Mouse (Mus musculus) neural tube, embryonic 14.5 days (tissue): Measurements from ENCODE around the gene Sufu. TPM values are rescaled to one million over a fixed set of nuclear protein-coding genes. Genes with fewer than 3 reads are reported as not detected.

ENCODE experiments used
- ATAC-seq: fragments of 200-750 bp; cut with Nextera tagmentation; 2 replicates; pipeline ENCODE4 v1.8.0; 2017; ENCODE audit warnings: low read depth, mild to moderate bottlenecking, moderate TSS enrichment, moderate library complexity
- H3K27ac ChIP-seq: fragments of 300-500 bp; sonication (generic); 2 replicates; pipeline ENCODE4 v1.5.1; 2014; ENCODE audit warnings: low read depth, mild to moderate bottlenecking, control low read depth, low read length, moderate library complexity, mixed read lengths
- H3K27me3 ChIP-seq: fragments of 300-500 bp; sonication (generic); 2 replicates; pipeline ENCODE4 v1.6.1; 2014; ENCODE audit warnings: low read length; ENCODE audit not compliant: control insufficient read depth, insufficient read depth
- H3K36me3 ChIP-seq: fragments of 300-500 bp; sonication (generic); 2 replicates; pipeline ENCODE4 v1.6.1; 2014; ENCODE audit warnings: low read length, mixed read lengths; ENCODE audit not compliant: control insufficient read depth, insufficient read depth
- H3K4me1 ChIP-seq: fragments of 300-500 bp; sonication (generic); 2 replicates; pipeline ENCODE4 v1.6.1; 2014; ENCODE audit warnings: low read length; ENCODE audit not compliant: control insufficient read depth, insufficient read depth
- H3K4me2 ChIP-seq: fragments of 300-500 bp; sonication (generic); 2 replicates; pipeline ENCODE4 v1.6.1; 2014; ENCODE audit warnings: mild to moderate bottlenecking, low read depth, low read length, control low read depth
- H3K4me3 ChIP-seq: fragments of 300-500 bp; sonication (generic); 2 replicates; pipeline ENCODE4 v1.5.1; 2014; ENCODE audit warnings: low read depth, low read length, control low read depth, mixed read lengths
- H3K9ac ChIP-seq: fragments of 300-500 bp; sonication (generic); replicated peaks from 2 replicates; pipeline ENCODE4 v1.6.1; 2014; ENCODE audit warnings: low read depth, mild to moderate bottlenecking, control low read depth, low read length, mixed read lengths
- H3K9me3 ChIP-seq: fragments of 300-500 bp; sonication (generic); 2 replicates; pipeline ENCODE4 v1.6.1; 2016; ENCODE audit warnings: low read length; ENCODE audit not compliant: control insufficient read depth
- WGBS: fragments of 180-500 bp; shearing (Covaris S2); extraction: QIAGEN DNeasy Blood & Tissue Kit; methylation state at CpG from one replicate; pipeline ENCODE4 v1.1.7; 2014; 5-methylcytosine and 5-hydroxymethylcytosine counted together
- polyA plus RNA-seq: library from polyadenylated mRNA; unstranded; fragments of >200 nt; fragmentation: Nextera tagmentation; extraction: Ambion mirVana; gene quantifications from 2 replicates; pipeline ENCODE4 v1.2.1, GENCODE M21; 2014

Gene Sufu
- polyA plus RNA-seq, 1 experiment from 2014 or later = 20.2 TPM

DNA sequence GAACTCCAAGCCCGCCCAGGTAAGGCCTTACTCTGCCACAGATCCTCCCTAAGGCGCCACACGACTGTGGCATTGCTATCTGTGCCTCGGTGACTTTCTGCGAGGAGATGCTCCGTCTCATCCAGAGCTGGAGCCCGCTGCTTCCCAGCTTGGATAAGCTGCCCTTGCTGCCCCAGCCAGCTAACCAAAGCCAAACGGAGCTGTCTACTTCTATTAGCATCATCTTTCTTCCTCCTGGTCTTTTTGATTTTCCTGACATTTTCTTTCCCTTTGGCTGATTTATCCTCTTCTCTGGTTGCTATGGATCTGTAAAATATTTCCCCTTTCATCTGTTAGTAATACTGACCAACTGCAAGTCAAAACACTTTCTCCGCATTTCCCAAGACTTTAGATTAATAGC lies 37.9 kb downstream of the Sufu start:
- Histone ChIP-seq H3K9ac (no peak overlapping the region), H3K4me3 (no peak overlapping the region), H3K27me3 (no peaks in the 10 kb centered on the region), H3K4me1 (peaks cover 9% of the 10 kb centered on the region), H3K9me3 (no peaks in the 10 kb centered on the region), H3K27ac (no peak overlapping the region), H3K4me2 (no peak overlapping the region), H3K36me3 (no peaks in the 10 kb centered on the region)
- WGBS = 70% methylated on average over 9 of the region's 9 CpGs
- no peak for ATAC-seq

- peaks cover 9% of the 10 kb centered on the region for H3K4me1 ChIP-seq
- no peak overlapping the region for H3K4me2 ChIP-seq
- H3K9ac ChIP-seq = no peak overlapping the region
- H3K27ac ChIP-seq = peak overlapping the region; percentile 17; the same call in 1 of the 2 replicates
- WGBS = 1% methylated on average over 7 of the region's 7 CpGs
- no peak for ATAC-seq
- no peaks in the 10 kb centered on the region for H3K36me3 ChIP-seq
- no peaks in the 10 kb centered on the region for H3K27me3 ChIP-seq
- H3K4me3 ChIP-seq = no peak overlapping the region
- no peaks in the 10 kb centered on the region for H3K9me3 ChIP-seq
Measured at GRCm38 (mm10) chr19:46435492-46435891, 38.8 kb downstream of the Sufu start.

GRCm38 (mm10) chr19:46443509-46443908 lies 46.8 kb downstream of the Sufu start:
- 7% methylated on average over 6 of the region's 6 CpGs for WGBS
- Histone ChIP-seq H3K27ac (no peak overlapping the region), H3K27me3 (no peaks in the 10 kb centered on the region), H3K4me1 (peaks cover 22% of the 10 kb centered on the region), H3K4me3 (no peak overlapping the region), H3K36me3 (no peaks in the 10 kb centered on the region), H3K9ac (no peak overlapping the region), H3K9me3 (no peaks in the 10 kb centered on the region), H3K4me2 (no peak overlapping the region)
- ATAC-seq = no peak

GRCm38 (mm10) chr19:46444209-46444608 lies 47.5 kb downstream of the Sufu start:
- H3K4me2 ChIP-seq = no peak overlapping the region
- WGBS = 3% methylated on average over 6 of the region's 6 CpGs
- no peak overlapping the region for H3K4me3 ChIP-seq
- no peak overlapping the region for H3K27ac ChIP-seq
- no peak overlapping the region for H3K9ac ChIP-seq
- H3K9me3 ChIP-seq = no peaks in the 10 kb centered on the region
- peak; percentile 70 for ATAC-seq
- H3K27me3 ChIP-seq = no peaks in the 10 kb centered on the region
- peaks cover 24% of the 10 kb centered on the region for H3K4me1 ChIP-seq
- no peaks in the 10 kb centered on the region for H3K36me3 ChIP-seq

- H3K27me3 ChIP-seq = no peaks in the 10 kb centered on the region
Measured at GRCm38 (mm10) chr19:46445641-46446040, 48.9 kb downstream of the Sufu start.

GRCm38 (mm10) chr19:46446436-46447020 lies 49.8 kb downstream of the Sufu start:
- Histone ChIP-seq H3K27ac (0 out of 2 replicates have a peak overlapping the region, but pooled peaks have one; percentile 17), H3K36me3 (no peaks in the 10 kb centered on the region), H3K4me2 (no peak overlapping the region), H3K9me3 (no peaks in the 10 kb centered on the region), H3K9ac (no peak overlapping the region), H3K4me3 (no peak overlapping the region), H3K4me1 (peaks cover 24% of the 10 kb centered on the region), H3K27me3 (no peaks in the 10 kb centered on the region)
- no peak for ATAC-seq
- 64% methylated on average over 5 of the region's 5 CpGs for WGBS

More at GRCm38 (mm10) chr19:46445641-46446040, 48.9 kb downstream of the Sufu start:
- no peak overlapping the region for H3K4me2 ChIP-seq
- H3K36me3 ChIP-seq = no peaks in the 10 kb centered on the region
- H3K4me1 ChIP-seq = peaks cover 24% of the 10 kb centered on the region
- no peak for ATAC-seq
- H3K9me3 ChIP-seq = no peaks in the 10 kb centered on the region
- WGBS = 56% methylated on average over 6 of the region's 6 CpGs
- no peak overlapping the region for H3K9ac ChIP-seq
- H3K4me3 ChIP-seq = no peak overlapping the region
- no peak overlapping the region for H3K27ac ChIP-seq

GRCm38 (mm10) chr19:46447110-46447509 lies 50.4 kb downstream of the Sufu start:
- H3K9ac ChIP-seq = no peak overlapping the region
- peaks cover 27% of the 10 kb centered on the region for H3K4me1 ChIP-seq
- no peak overlapping the region for H3K4me3 ChIP-seq
- no peak overlapping the region for H3K4me2 ChIP-seq
- no peaks in the 10 kb centered on the region for H3K27me3 ChIP-seq
- WGBS = 11% methylated on average over 7 of the region's 7 CpGs
- ATAC-seq = peak; percentile 67; the same call in 1 of the 2 replicates
- no peaks in the 10 kb centered on the region for H3K36me3 ChIP-seq
- 0 out of 2 replicates have a peak overlapping the region, but pooled peaks have one; percentile 17 for H3K27ac ChIP-seq
- no peaks in the 10 kb centered on the region for H3K9me3 ChIP-seq

- no peak overlapping the region for H3K4me3 ChIP-seq
- H3K9me3 ChIP-seq = no peaks in the 10 kb centered on the region
- no peaks in the 10 kb centered on the region for H3K36me3 ChIP-seq
- peak overlapping the region; percentile 13; the same call in 1 of the 2 replicates for H3K27ac ChIP-seq
- no peak for ATAC-seq
- peaks cover 29% of the 10 kb centered on the region for H3K4me1 ChIP-seq
- no peak overlapping the region for H3K9ac ChIP-seq
- WGBS = 59% methylated on average over 6 of the region's 6 CpGs
- no peaks in the 10 kb centered on the region for H3K27me3 ChIP-seq
- H3K4me2 ChIP-seq = no peak overlapping the region
Measured at GRCm38 (mm10) chr19:46447911-46448310, 51.2 kb downstream of the Sufu start.

DNA sequence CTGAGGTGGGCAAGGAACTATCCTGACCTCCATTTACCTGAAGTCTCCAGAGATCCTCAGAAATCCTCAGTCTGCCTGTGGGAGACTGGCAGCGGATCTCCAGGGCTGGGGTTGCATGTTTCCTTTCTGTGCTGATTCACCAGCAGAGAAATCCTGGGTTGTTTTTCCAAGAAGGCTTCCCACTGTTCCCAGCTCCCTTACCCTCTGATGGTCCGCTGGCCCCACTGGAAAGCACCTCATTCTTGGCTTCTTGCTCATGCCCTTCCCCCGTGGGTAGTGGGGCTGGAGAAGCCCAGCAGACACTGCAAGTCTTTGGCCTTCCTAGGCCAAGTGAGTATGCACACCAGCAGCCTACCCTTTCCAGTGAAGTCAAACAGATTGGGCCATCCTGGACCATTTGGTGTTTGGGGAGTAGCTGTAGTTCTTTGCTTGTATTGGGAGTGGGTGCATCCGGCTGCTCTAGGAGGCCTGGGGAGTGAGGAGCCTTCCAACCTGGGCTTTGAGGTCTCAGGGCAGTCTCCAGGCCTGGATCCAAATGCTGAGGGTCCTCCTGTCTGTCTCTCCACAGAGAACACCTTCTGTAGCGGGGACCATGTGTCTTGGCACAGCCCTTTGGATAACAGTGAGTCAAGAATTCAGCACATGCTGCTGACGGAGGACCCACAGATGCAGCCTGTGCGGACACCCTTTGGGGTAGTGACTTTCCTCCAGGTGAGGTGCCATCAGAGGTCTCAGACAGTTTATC lies 52.7 kb downstream of the Sufu start:
- H3K9me3 ChIP-seq = no peaks in the 10 kb centered on the region
- WGBS = 93% methylated on average over 7 of the region's 7 CpGs
- H3K27me3 ChIP-seq = no peaks in the 10 kb centered on the region
- H3K9ac ChIP-seq = no peak overlapping the region
- peaks cover 29% of the 10 kb centered on the region for H3K4me1 ChIP-seq
- H3K27ac ChIP-seq = no peak overlapping the region
- H3K4me2 ChIP-seq = no peak overlapping the region
- no peak overlapping the region for H3K4me3 ChIP-seq
- H3K36me3 ChIP-seq = peaks cover 2% of the 10 kb centered on the region; the same call in 1 of the 2 replicates
- no peak for ATAC-seq
